Mouse (Mus musculus) liver, embryonic 18 days (tissue): ENCODE data around the gene Fip1l1. TPM values are rescaled to one million over a fixed set of nuclear protein-coding genes. Genes with fewer than 3 reads are reported as not detected.

Experiments
- polyA plus RNA-seq: library from polyadenylated mRNA; depleted of rRNA; stranded (reverse); fragments of >200 nt; gene quantifications from 2 replicates; pipeline ENCODE4 v1.2.3, GENCODE M21; 2012; rRNA removed

Fip1l1 gene
- polyA plus RNA-seq, result 20.5 and 24.3 TPM in 2 replicates

DNA sequence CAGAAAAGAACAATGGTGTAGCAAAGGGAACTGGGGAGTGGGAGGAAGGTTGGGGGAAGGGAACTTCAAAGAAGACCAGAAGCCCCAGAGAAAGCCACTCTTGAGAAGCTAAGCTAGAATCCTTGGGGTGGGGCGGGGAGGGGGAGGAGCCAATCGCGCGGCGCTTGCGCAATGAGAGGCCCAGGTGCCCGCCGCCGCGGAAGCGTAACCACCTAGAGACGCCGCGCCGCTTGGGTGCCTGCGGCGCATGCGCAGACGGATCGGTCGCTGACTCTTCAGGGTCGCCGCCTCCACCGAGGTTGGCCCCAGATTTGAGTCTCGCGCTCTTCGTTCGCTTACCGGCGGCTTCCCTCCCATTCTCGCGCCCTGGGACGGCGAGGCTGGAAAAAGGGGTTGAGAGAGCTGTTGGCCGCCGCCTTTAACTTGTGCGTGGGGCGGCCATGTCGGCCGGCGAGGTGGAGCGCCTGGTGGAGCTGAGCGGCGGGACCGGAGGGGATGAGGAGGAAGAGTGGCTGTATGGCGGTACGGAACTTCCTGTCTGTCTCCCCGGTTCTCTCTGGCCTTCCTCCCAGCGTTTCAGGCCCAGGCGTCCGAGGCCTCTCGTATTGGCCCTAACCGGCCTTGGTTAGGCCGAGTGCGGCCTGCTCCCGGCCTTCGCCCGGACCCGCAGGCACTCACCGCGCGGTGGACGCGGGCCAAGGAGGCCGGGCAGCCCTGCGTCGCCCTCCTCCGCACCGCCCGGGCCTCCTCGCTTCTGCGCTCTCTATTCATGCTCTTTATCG is at the start of gene Fip1l1:
TSS of gene Fip1l1 (plus strand) at position 210 of the 782 bp plus-strand sequence.

DNA sequence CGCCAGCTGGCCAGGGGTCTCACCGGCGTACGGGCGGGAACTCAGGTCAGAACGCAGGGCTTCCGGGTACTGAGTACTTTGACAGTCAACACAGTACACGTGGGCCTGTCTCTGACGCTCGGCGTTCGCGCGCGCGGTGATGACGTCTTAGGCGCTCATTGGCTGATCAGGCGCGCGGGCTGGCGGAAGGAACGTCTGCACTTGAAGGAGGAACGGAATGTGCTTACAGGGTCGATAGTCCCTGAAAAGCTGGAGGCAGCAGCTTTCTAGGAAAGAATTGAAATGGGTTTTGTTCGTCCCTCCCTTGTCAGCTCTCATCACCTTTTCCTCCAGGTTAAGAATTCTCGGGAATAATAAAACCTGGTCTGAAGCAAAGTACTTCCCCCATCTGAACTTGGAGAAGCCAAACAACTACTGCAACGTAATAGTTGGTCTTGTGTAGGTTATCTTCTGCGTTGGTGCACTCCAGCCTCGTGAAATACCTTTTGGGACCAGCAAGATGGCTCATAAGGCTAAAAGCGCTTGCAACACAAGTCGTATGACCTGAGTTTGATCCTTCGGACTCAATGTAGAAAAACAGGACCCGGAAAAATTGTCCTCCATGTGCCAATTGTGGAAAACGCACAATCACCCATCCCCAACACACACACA is 3.5 kb upstream of the Fip1l1 start, which contains the start of gene Scfd2:
TSS of gene Scfd2 (minus strand) at position 130 of the 651 bp plus-strand sequence.

Other genes with a start within 250 kb of the Fip1l1 start
- 3.6 and 4.0 TPM in 2 replicates for gene Scfd2, start 3.7 kb upstream of the Fip1l1 start, polyA plus RNA-seq
- gene Lnx1, start 167.5 kb downstream of the Fip1l1 start, polyA plus RNA-seq, result 0.05 and 0.08 TPM in 2 replicates